Mouse (Mus musculus) ES-E14 (cell line): ENCODE results near the gene Coa6. TPM values are rescaled to one million over a fixed set of nuclear protein-coding genes. Genes with fewer than 3 reads are reported as not detected.

Experiments
- DNase-seq: peaks from one replicate; pipeline ENCODE4 v3.0.0-alpha.2; 2013; ENCODE audit warnings: low read depth, low spot score
- H3K27ac ChIP-seq: 2 replicates; pipeline ENCODE4 v1.5.1; 2012; ENCODE audit warnings: low read depth, mild to moderate bottlenecking, low read length, moderate library complexity, mixed read lengths; ENCODE audit not compliant: poor library complexity, insufficient read depth, severe bottlenecking
- H3K36me3 ChIP-seq: 2 replicates; pipeline ENCODE4 v1.6.1; 2012; ENCODE audit warnings: mild to moderate bottlenecking, low read length, moderate library complexity, mixed read lengths; ENCODE audit not compliant: control insufficient read depth, poor library complexity, insufficient read depth, severe bottlenecking
- H3K4me1 ChIP-seq, 2 experiments: fragments of 150-350 bp in 1 of 2; sonication (generic) in 1 of 2; 2 replicates each; pipeline ENCODE4 v1.6.1; 2012; ENCODE audit warnings: low read length in 2 of 2, mild to moderate bottlenecking in 1 of 2, mixed read lengths in 1 of 2; ENCODE audit not compliant: control insufficient read depth in 2 of 2, insufficient read depth in 2 of 2, poor library complexity in 1 of 2
- H3K4me3 ChIP-seq, 2 experiments: fragments of 150-350 bp in 1 of 2; sonication (generic) in 1 of 2; 2 replicates each; pipeline ENCODE4 v1.5.1; 2012; ENCODE audit warnings: low read length in 2 of 2, low read depth in 1 of 2, mild to moderate bottlenecking in 1 of 2, mixed read lengths in 1 of 2; ENCODE audit not compliant: insufficient read depth in 1 of 2, poor library complexity in 1 of 2, severe bottlenecking in 1 of 2
- H3K9ac ChIP-seq: 2 replicates; pipeline ENCODE4 v1.6.1; 2012; ENCODE audit warnings: low read depth, mild to moderate bottlenecking, low read length, mixed read lengths; ENCODE audit not compliant: poor library complexity, insufficient read depth, severe bottlenecking
- H3K9me3 ChIP-seq: fragments of 150-350 bp; sonication (generic); 2 replicates; pipeline ENCODE4 v1.6.1; 2012; ENCODE audit warnings: low read depth, mild to moderate bottlenecking, low read length; ENCODE audit not compliant: control insufficient read depth, insufficient read depth
- CHD2 ChIP-seq: IDR thresholded peaks from 2 replicates; pipeline ENCODE4 v1.6.1; 2014; ENCODE audit warnings: mild to moderate bottlenecking, low read depth, low read length, inconsistent platforms
- HCFC1 ChIP-seq: IDR thresholded peaks from 2 replicates; pipeline ENCODE4 v1.6.1; 2012; ENCODE audit warnings: low read length, inconsistent platforms, borderline replicate concordance; ENCODE audit not compliant: insufficient read depth
- MAFK ChIP-seq: IDR thresholded peaks from 2 replicates; pipeline ENCODE4 v1.6.1; 2014; ENCODE audit warnings: mild to moderate bottlenecking, low read depth, low read length, inconsistent platforms; ENCODE audit not compliant: insufficient read depth
- ZC3H11A ChIP-seq: IDR thresholded peaks from 2 replicates; pipeline ENCODE4 v1.6.1; 2012; ENCODE audit warnings: low read depth, mild to moderate bottlenecking, inconsistent platforms, low read length, borderline replicate concordance
- ZNF384 ChIP-seq: IDR thresholded peaks from 2 replicates; pipeline ENCODE4 v1.6.1; 2012; ENCODE audit warnings: low read depth, low read length, inconsistent platforms
- in situ Hi-C, 2 experiments: fragments of 600-800 bp; cut with MboI; formaldehyde crosslinking; loops; one replicate each; pipeline ENCODE4 v1.15.1; 2025; ENCODE audit warnings: low sequenced_read_pairs in 2 of 2, inconsistent platforms in 1 of 2; ENCODE audit not compliant: unreplicated experiment in 2 of 2
- total RNA-seq: library from RNA; depleted of rRNA; stranded (reverse); fragments of 300-350 nt; gene quantifications from 2 replicates; pipeline ENCODE4 v1.2.3, GENCODE M21; 2012

The Coa6 gene
- total RNA-seq, 1 experiment: 34.9 TPM

DNA sequence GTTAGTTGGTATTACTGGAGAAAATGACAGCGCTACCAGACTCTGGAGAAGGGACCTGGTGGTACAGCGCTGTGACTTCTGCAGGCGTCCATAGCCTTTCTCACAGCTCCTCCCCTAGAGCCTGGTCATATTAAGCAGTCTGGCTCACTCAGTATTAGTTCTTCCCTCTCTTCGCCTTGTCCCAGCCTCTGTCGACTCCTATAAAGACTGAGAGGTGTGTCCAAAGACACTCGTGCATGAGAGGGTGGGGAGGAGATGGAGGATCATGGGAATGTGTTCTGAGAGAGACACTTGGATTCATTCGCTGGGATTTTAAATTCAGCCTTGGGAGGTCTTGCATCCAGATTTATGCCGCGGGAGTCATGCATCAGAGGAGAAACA, 595 bp downstream of the Coa6 start:
- DNase-seq: no peak
- in situ Hi-C loops: no loop called here
- Histone ChIP-seq H3K27ac (no peak overlapping the region), H3K9ac (peak overlapping the region; percentile 91), H3K9me3 (no peaks in the 10 kb centered on the region), H3K36me3 (peaks cover 19% of the 10 kb centered on the region), H3K4me3 (peak overlapping the region; percentile 93 to 96), H3K4me1 (peaks cover 2% of the 10 kb centered on the region in 2 experiments; a peak in 1 of 4 replicates)
- TF ChIP-seq ZC3H11A (no peak), ZNF384 (no peak), CHD2 (no peak), MAFK (no peak), HCFC1 (no peak)

DNA sequence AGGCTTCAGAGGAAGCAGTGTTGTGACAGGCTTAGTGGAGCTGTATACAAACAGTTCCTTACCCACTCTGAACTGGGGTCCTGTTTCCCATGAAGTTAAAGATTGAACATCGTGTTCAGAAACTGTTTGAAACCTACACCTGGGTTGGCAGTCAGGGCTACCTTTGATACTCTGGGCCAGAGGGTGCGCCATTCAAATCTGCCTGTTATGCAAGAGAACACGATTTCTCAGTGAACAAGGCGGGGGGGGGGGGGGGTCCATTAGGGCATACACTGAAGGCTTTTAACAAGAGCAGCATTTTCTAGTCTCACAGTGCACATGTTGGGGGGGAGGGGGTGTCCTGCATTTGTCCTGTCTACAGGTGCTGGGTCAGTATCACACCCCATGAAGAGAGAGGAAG, 1.8 kb downstream of the Coa6 start:
- H3K9ac ChIP-seq: no peak overlapping the region
- DNase-seq: no peak
- no peak for TF ChIP-seq MAFK
- no peak for TF ChIP-seq CHD2
- no peak for TF ChIP-seq ZNF384
- no peak for TF ChIP-seq ZC3H11A
- no peak for TF ChIP-seq HCFC1
- no peak overlapping the region for H3K4me3 ChIP-seq
- H3K36me3 ChIP-seq: peaks cover 28% of the 10 kb centered on the region
- peaks cover 2% of the 10 kb centered on the region in 2 experiments; a peak in 1 of 4 replicates for H3K4me1 ChIP-seq
- in situ Hi-C loops: no loop called here
- H3K9me3 ChIP-seq: no peaks in the 10 kb centered on the region
- H3K27ac ChIP-seq: no peak overlapping the region

- no peak overlapping the region for H3K9ac ChIP-seq
- DNase-seq: no peak
- no peak overlapping the region for H3K4me3 ChIP-seq
- TF ChIP-seq HCFC1 (no peak), ZNF384 (no peak), MAFK (no peak), CHD2 (no peak), ZC3H11A (no peak)
- peaks cover 2% of the 10 kb centered on the region in 2 experiments; a peak in 1 of 4 replicates for H3K4me1 ChIP-seq
- no peaks in the 10 kb centered on the region for H3K9me3 ChIP-seq
- in situ Hi-C loops: no loop called here
- no peak overlapping the region for H3K27ac ChIP-seq
- H3K36me3 ChIP-seq: peaks cover 30% of the 10 kb centered on the region
Observed at GRCm38 (mm10) chr8:126424946-126425345, 2.6 kb downstream of the Coa6 start.

GRCm38 (mm10) chr8:126429635-126430034, 7.3 kb downstream of the Coa6 start:
- in situ Hi-C loops: no loop called here
- TF ChIP-seq ZC3H11A (no peak), MAFK (no peak), CHD2 (no peak), HCFC1 (no peak), ZNF384 (no peak)
- no peak overlapping the region for H3K27ac ChIP-seq
- DNase-seq: no peak
- no peak overlapping the region for H3K4me3 ChIP-seq
- H3K36me3 ChIP-seq: peaks cover 46% of the 10 kb centered on the region
- no peak overlapping the region for H3K9ac ChIP-seq
- H3K9me3 ChIP-seq: no peaks in the 10 kb centered on the region
- no peaks in the 10 kb centered on the region for H3K4me1 ChIP-seq

GRCm38 (mm10) chr8:126433827-126434226, 11.5 kb downstream of the Coa6 start:
- Histone ChIP-seq H3K9me3 (no peaks in the 10 kb centered on the region), H3K4me3 (no peak overlapping the region), H3K27ac (no peak overlapping the region), H3K9ac (no peak overlapping the region), H3K36me3 (peaks cover 37% of the 10 kb centered on the region), H3K4me1 (no peaks in the 10 kb centered on the region)
- TF ChIP-seq HCFC1: no peak
- in situ Hi-C loops: no loop called here
- DNase-seq: no peak
